Mouse (Mus musculus) heart, embryonic 12.5 days (tissue): ENCODE results near the gene Elf3. TPM values are rescaled to one million over a fixed set of nuclear protein-coding genes. Genes with fewer than 3 reads are reported as not detected.
A peak's percentile ranks its signal among the peaks of the same experiment; 100 is the strongest.

Experiments
- ATAC-seq: fragments of 200-750 bp; cut with Nextera tagmentation; 2 replicates; pipeline ENCODE4 v1.8.0; 2017; ENCODE audit warnings: moderate TSS enrichment, moderate library complexity; ENCODE audit not compliant: insufficient number of reproducible peaks, low FRiP score
- H3K27ac ChIP-seq: fragments of 300-500 bp; sonication (generic); 2 replicates; pipeline ENCODE4 v1.5.1; 2016; ENCODE audit warnings: mild to moderate bottlenecking, moderate library complexity; ENCODE audit not compliant: poor library complexity, severe bottlenecking
- H3K27me3 ChIP-seq: fragments of 300-500 bp; sonication (generic); replicated peaks from 2 replicates; pipeline ENCODE4 v1.6.1; 2016; ENCODE audit warnings: mild to moderate bottlenecking, moderate library complexity
- H3K36me3 ChIP-seq: fragments of 300-500 bp; sonication (generic); 2 replicates; pipeline ENCODE4 v1.6.1; 2016; ENCODE audit warnings: mild to moderate bottlenecking, moderate library complexity
- H3K4me1 ChIP-seq: fragments of 300-500 bp; sonication (generic); replicated peaks from 2 replicates; pipeline ENCODE4 v1.6.1; 2016; ENCODE audit warnings: mild to moderate bottlenecking
- H3K4me2 ChIP-seq: fragments of 300-500 bp; sonication (generic); 2 replicates; pipeline ENCODE4 v1.6.1; 2016; ENCODE audit warnings: mild to moderate bottlenecking, moderate library complexity
- H3K4me3 ChIP-seq: fragments of 300-500 bp; sonication (generic); 2 replicates; pipeline ENCODE4 v1.5.1; 2016; ENCODE audit warnings: mild to moderate bottlenecking
- H3K9ac ChIP-seq: fragments of 300-500 bp; sonication (generic); 2 replicates; pipeline ENCODE4 v1.6.1; 2016; ENCODE audit warnings: mild to moderate bottlenecking, moderate library complexity
- H3K9me3 ChIP-seq: fragments of 300-500 bp; sonication (generic); replicated peaks from 2 replicates; pipeline ENCODE4 v1.6.1; 2016; ENCODE audit warnings: mild to moderate bottlenecking, moderate library complexity
- WGBS: fragments of 180-500 bp; shearing (Covaris S2); methylation state at CpG from one replicate; pipeline ENCODE4 v1.1.7; 2016; 5-methylcytosine and 5-hydroxymethylcytosine counted together
- polyA plus RNA-seq: library from polyadenylated mRNA; unstranded; fragments of >200 nt; fragmentation: Nextera tagmentation; extraction: Ambion mirVana; gene quantifications from 2 replicates; pipeline ENCODE4 v1.2.1, GENCODE M21; 2016

The Elf3 gene
- 0.48 and 0.91 TPM in 2 replicates for polyA plus RNA-seq

- WGBS, result 9% methylated on average over 19 of the region's 19 CpGs
- peaks cover 41% of the 10 kb centered on the region for H3K27me3 ChIP-seq
- H3K36me3 ChIP-seq, result peaks cover 23% of the 10 kb centered on the region
- ATAC-seq, result peak; percentile 54
- peak within 1 kb of the TSS; percentile 71 for H3K4me2 ChIP-seq
- no peaks in the 10 kb centered on the region for H3K9me3 ChIP-seq
- peak within 1 kb of the TSS; percentile 58 for H3K9ac ChIP-seq
- peaks cover 28% of the 10 kb centered on the region for H3K4me1 ChIP-seq
- no peak within 1 kb of the TSS for H3K27ac ChIP-seq
- H3K4me3 ChIP-seq, result peak within 1 kb of the TSS; percentile 31
These were observed at the start of gene Elf3 for GRCm38 (mm10) chr1:135258380-135259127. Gene Elf3 (minus strand): TSS chr1:135258568.

- Histone ChIP-seq H3K4me3 (no peak overlapping the region), H3K27me3 (no peaks in the 10 kb centered on the region), H3K9me3 (no peaks in the 10 kb centered on the region), H3K36me3 (peaks cover 23% of the 10 kb centered on the region), H3K4me1 (peaks cover 8% of the 10 kb centered on the region; the same call in 1 of the 2 replicates), H3K4me2 (no peak overlapping the region), H3K9ac (no peak overlapping the region), H3K27ac (no peak overlapping the region)
- 80% methylated on average over 5 of the region's 5 CpGs for WGBS
- ATAC-seq, result no peak
These were observed 32.5 kb upstream of the Elf3 start for GRCm38 (mm10) chr1:135290908-135291307.

- no peak for ATAC-seq
- Histone ChIP-seq H3K27me3 (no peaks in the 10 kb centered on the region), H3K4me3 (no peak overlapping the region), H3K27ac (no peak overlapping the region), H3K4me2 (no peak overlapping the region), H3K9me3 (no peaks in the 10 kb centered on the region), H3K4me1 (peaks cover 17% of the 10 kb centered on the region), H3K36me3 (peaks cover 3% of the 10 kb centered on the region; the same call in 1 of the 2 replicates), H3K9ac (no peak overlapping the region)
- 30% methylated on average over 2 of the region's 2 CpGs for WGBS
These were observed 27.9 kb upstream of the Elf3 start for GRCm38 (mm10) chr1:135286311-135286710.

GRCm38 (mm10) chr1:135283826-135284291 lies 25.5 kb upstream of the Elf3 start, which contains the start of gene Rnpep:
Gene Rnpep (minus strand): TSS chr1:135284084.
- peaks cover 16% of the 10 kb centered on the region for H3K4me1 ChIP-seq
- H3K4me2 ChIP-seq, result peak within 1 kb of the TSS; percentile 88
- H3K36me3 ChIP-seq, result peaks cover 6% of the 10 kb centered on the region
- peak; percentile 76 for ATAC-seq
- peak within 1 kb of the TSS; percentile 74 for H3K4me3 ChIP-seq
- no peaks in the 10 kb centered on the region for H3K27me3 ChIP-seq
- H3K27ac ChIP-seq, result peak within 1 kb of the TSS; percentile 70
- WGBS, result under 1% methylated on average over 35 of the region's 39 CpGs
- H3K9me3 ChIP-seq, result no peaks in the 10 kb centered on the region
- peak within 1 kb of the TSS; percentile 87 for H3K9ac ChIP-seq

- no peaks in the 10 kb centered on the region for H3K9me3 ChIP-seq
- H3K36me3 ChIP-seq, result peaks cover 11% of the 10 kb centered on the region
- H3K4me2 ChIP-seq, result peak overlapping the region; percentile 88
- peak overlapping the region; percentile 70 for H3K27ac ChIP-seq
- H3K9ac ChIP-seq, result peak overlapping the region; percentile 87
- 0% methylated on average over 48 of the region's 48 CpGs for WGBS
- peak; percentile 70 for ATAC-seq
- H3K4me1 ChIP-seq, result peaks cover 16% of the 10 kb centered on the region
- peak overlapping the region; percentile 74 for H3K4me3 ChIP-seq
- no peaks in the 10 kb centered on the region for H3K27me3 ChIP-seq
These were observed 25.0 kb upstream of the Elf3 start for GRCm38 (mm10) chr1:135283287-135283825.

- Histone ChIP-seq H3K27me3 (no peaks in the 10 kb centered on the region), H3K9ac (peak overlapping the region; percentile 87), H3K4me2 (peak overlapping the region; percentile 88), H3K4me1 (peaks cover 16% of the 10 kb centered on the region), H3K27ac (no peak overlapping the region), H3K9me3 (no peaks in the 10 kb centered on the region), H3K4me3 (peak overlapping the region; percentile 74), H3K36me3 (peaks cover 17% of the 10 kb centered on the region)
- WGBS, result 30% methylated on average over 13 of the region's 13 CpGs
- ATAC-seq, result no peak
These were observed 24.3 kb upstream of the Elf3 start for GRCm38 (mm10) chr1:135282536-135283286.

GRCm38 (mm10) chr1:135281841-135282240 lies 23.5 kb upstream of the Elf3 start:
- H3K9me3 ChIP-seq, result no peaks in the 10 kb centered on the region
- no peak overlapping the region for H3K9ac ChIP-seq
- WGBS, result 94% methylated on average over 17 of the region's 17 CpGs
- H3K4me2 ChIP-seq, result no peak overlapping the region
- no peaks in the 10 kb centered on the region for H3K27me3 ChIP-seq
- peaks cover 24% of the 10 kb centered on the region for H3K36me3 ChIP-seq
- peaks cover 16% of the 10 kb centered on the region for H3K4me1 ChIP-seq
- ATAC-seq, result no peak
- H3K27ac ChIP-seq, result no peak overlapping the region
- H3K4me3 ChIP-seq, result no peak overlapping the region

GRCm38 (mm10) chr1:135280646-135281045 lies 22.3 kb upstream of the Elf3 start:
- no peak overlapping the region for H3K27ac ChIP-seq
- 78% methylated on average over 9 of the region's 9 CpGs for WGBS

GRCm38 (mm10) chr1:135271371-135271770 lies 13.0 kb upstream of the Elf3 start:
- no peaks in the 10 kb centered on the region for H3K9me3 ChIP-seq

More at GRCm38 (mm10) chr1:135280646-135281045, 22.3 kb upstream of the Elf3 start:
- Histone ChIP-seq H3K36me3 (peaks cover 35% of the 10 kb centered on the region), H3K27me3 (no peaks in the 10 kb centered on the region), H3K4me2 (no peak overlapping the region), H3K9me3 (no peaks in the 10 kb centered on the region), H3K9ac (no peak overlapping the region), H3K4me3 (no peak overlapping the region), H3K4me1 (peaks cover 10% of the 10 kb centered on the region)
- no peak for ATAC-seq

GRCm38 (mm10) chr1:135267663-135268446 lies 9.5 kb upstream of the Elf3 start:
- H3K27ac ChIP-seq, result no peak overlapping the region
- H3K4me2 ChIP-seq, result no peak overlapping the region
- no peaks in the 10 kb centered on the region for H3K4me1 ChIP-seq
- peaks cover 74% of the 10 kb centered on the region for H3K36me3 ChIP-seq
- ATAC-seq, result no peak
- no peaks in the 10 kb centered on the region for H3K27me3 ChIP-seq
- H3K4me3 ChIP-seq, result no peak overlapping the region
- 81% methylated on average over 10 of the region's 10 CpGs for WGBS
- no peak overlapping the region for H3K9ac ChIP-seq
- no peaks in the 10 kb centered on the region for H3K9me3 ChIP-seq

More at GRCm38 (mm10) chr1:135271371-135271770, 13.0 kb upstream of the Elf3 start:
- Histone ChIP-seq H3K9ac (no peak overlapping the region), H3K4me1 (no peaks in the 10 kb centered on the region), H3K27me3 (no peaks in the 10 kb centered on the region), H3K27ac (no peak overlapping the region), H3K4me3 (no peak overlapping the region), H3K4me2 (no peak overlapping the region), H3K36me3 (peaks cover 57% of the 10 kb centered on the region)
- 85% methylated on average over 9 of the region's 9 CpGs for WGBS
- no peak for ATAC-seq
